Mouse (Mus musculus): ENCODE data around the gene Gm609. TPM values are rescaled to one million over a fixed set of nuclear protein-coding genes. Genes with fewer than 3 reads are reported as not detected.

Gm609 gene
- total and polyA plus RNA-seq, 3 experiments, result 0.14 TPM; not detected in 2

DNA sequence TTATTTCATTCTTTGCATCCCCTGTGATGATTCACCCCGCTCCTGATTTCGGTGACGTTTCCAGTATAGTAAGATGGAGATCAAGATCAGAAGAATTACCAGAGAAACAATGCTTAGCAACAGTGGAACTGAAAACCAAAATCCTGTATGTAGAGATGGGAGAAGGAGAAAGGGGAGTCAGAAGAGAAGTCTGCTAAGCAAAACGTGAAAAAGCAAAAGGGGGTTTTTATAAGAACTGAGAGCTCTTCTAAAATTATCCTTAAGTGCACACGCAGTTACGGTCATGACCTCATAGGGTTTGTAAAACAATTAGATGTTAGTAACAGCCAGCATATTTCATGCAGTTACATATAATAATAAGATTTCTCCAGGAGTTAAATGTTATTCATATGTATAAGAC is 100.5 kb downstream of the Gm609 start:
- DNase-seq, result no peak

DNA sequence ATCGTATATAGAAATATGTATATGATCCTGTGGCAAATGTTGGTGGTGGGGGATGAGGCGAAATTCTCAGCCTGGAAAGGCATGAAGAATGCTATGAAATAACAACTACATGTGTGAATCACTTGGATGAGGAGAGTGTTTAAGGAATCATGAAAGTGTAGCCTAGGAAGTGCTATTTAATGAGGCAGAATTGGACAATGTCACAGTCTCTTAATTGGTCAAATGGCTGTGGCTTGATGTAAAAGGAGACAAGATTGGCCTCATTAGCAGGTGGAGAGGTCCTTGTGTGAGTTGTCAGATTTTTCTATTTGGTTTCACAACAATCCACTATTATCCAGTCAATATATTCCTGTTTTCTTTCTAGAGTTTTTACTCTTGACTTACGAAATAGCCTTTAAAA is 101.1 kb downstream of the Gm609 start:
- no peak for DNase-seq

DNA sequence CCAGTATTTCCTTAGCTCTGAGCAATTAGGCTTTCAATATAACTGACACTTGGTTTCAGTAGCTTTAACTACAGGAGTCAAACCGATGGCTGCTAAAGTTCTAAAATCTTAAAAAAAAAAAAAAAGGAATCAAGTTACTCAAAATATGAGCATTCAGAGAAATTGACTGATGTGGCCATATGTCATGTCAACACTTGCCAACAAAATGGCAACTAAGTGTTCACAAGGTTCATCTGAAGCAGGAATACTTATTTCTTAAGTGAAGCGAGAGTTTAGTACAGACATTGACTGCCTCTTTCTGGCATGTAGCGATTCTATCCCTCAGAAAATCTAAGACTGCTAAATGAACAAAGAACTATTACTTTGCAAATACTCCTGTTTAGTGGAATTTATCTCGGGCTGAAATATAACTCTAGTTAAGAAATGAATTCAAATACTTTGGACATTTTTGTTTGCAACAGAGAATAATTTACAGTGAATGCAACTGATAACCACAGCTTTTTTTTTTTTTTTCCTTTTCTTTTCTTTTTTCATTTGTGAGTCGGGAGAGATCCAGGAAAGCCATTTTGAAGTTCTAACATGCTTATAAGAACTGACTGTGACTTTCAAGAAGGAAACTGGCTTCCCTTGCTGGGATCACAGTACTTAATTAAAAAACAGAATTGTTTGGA is 102.3 kb downstream of the Gm609 start:
- no peak for DNase-seq

DNA sequence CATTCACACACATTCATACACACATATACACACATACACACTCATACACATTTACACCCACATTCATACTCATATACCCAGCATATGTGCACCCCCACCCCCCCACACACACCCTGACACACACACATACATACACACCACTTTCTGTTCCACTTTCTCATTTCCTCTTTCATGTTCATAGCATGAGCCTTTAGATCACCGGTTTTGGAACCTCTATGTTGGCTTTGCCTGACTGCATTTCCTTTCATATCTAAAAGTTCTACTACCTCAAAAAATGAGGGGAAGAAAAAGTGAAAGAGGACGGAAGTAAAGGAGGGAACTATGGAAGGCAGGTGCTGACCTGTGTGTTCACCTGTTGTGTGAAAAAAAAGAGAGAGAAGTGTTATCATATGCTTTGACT is 102.9 kb downstream of the Gm609 start:
- no peak for DNase-seq

DNA sequence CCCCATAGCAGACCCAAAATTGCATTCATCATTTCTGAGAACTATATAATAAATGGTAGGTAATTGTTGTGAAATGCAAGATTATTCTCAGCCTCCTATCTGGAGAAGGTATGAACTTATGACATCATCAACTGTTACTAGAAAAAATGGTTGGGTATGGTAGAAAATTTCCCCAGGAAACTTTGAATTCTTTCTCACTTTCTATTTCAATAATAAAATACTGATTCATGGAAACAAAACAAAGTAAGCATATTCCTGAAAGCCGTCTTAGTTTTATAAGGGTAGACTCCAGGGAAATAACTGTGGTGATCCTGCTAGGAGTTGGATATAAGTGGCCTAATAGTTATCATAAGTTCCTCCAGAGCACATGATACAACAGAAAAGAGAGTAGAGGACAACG is 103.7 kb downstream of the Gm609 start:
- DNase-seq, result no peak

DNA sequence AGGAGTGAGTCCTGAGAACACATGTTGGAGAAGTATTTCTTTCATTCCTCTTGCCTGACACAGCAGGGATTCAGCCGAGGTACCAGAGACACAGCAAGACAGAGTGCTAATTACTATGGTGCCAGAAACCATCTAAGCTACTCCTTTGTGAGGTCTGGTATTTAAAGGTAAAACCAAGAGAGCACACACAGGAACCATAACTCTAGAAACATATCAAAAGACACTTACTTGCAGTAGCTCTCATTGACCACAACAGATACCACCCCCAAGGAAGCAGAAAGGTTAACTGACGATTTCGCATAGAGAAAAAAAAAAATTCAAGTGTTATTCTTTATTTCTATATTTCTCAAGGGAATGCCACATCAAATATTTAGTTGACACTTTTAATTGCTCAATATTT is 111.0 kb downstream of the Gm609 start:
- no peak for DNase-seq

DNA sequence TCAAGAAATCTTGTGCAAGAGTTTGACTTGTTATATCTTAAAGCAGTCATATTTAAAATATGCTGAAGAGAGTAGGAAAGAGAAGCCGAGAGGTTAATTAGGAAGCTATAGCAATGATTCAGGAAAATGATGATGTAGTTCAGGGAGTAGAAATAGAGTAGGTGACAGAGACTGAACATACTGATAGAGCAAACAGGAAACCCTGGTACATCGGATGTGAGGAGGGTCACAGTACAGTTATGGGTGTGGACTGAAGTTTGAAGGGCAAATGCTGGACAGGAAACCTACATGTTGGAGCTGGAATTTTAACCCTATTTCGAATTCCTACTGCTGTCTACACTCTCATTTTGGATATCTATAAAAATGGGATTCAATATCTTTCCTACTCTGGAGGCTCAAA is 113.8 kb downstream of the Gm609 start:
- DNase-seq, result no peak

DNA sequence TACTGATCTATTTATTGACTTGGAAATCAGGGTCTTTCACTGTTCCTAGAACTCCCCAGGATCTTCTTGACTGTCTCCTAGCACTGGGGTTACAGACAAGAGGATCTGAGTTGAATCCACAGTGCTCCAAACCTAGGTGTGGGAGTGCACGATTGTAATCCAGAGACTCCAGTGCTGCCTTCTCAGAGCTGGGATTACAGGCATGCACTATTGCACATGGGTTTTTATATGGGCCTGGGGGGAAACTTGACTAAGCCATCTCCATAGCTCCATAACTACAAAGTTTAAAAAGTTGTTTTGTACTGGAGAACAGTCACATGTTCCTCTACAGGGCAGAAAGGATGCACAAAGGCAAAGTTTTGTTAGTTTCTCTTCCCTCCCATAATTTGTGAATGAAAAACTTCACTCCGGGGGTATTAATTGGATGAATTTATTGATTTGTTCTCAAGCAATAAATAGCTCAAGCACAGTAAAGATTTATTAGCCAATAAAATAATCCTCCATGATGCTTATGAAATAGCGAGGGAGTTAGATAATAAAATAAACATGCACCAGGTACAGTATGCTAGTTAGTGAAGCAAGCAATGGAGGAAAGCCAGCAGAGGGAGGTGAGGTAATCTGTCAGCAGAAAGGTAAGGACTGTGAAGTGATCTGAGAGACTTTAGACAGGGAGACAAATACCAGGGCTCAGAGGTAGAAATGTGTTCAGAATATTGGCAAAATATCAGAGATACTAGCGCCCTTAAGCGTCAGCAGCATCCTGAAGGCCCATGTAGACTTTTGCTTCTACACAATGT is 114.4 kb downstream of the Gm609 start:
- no peak for DNase-seq

DNA sequence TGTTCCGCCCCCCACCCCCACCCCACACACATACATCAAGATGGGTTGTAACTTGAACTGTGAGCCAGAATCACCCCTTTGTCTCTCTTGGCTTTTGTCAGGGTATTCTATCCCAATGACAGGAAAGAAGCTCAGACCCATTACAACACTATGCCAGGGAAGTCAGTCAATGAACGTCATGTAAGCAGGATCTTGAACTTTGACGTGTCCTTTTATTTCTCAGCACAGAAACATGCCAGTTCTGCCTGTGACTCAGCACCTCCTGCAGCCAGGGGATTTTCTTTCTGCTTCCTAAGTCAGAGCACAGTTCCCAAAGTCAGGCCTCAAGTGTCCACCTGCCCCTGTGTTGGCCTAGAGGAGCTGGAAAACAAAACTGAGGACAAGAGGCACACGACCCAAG is 115.4 kb downstream of the Gm609 start:
- DNase-seq, result peak; percentile 37

DNA sequence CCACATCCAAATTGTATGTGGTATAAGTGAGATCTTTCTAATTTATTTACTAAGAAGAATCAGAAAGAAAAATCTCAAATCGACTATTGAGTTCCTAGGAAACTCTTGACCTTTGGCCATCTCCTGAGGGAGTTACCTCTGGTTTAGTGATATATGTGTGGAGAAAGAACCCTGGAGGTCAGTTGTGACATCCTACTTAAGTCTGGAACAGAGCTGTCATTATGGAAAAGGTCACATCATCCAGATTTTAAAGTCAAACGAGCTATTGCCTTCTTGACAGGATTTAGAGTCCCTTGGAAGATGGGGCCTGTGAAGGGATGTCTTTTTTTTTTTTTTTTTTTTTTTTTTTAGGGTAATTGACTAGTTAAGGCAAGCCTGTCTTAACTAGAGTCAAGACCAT is 116.0 kb downstream of the Gm609 start:
- no peak for DNase-seq

DNA sequence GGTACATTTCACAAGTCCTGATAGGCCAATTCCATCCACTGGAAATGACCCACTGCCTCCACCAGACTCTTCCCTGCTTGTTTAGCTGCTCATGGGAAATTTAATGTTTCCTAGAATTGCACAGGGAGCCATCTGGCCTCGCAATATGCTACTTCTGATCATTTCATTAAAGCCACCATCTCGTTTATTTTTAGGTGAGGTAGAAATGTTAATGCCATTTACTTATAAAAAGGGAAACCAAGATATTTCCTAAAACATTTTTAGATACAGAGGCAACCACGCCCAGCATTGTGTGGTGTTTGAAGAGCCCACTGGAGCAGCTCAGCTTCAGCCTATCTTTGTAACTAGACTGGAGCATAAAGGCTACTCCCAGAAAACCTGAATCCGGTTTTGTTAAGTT is 116.5 kb downstream of the Gm609 start:
- DNase-seq, result no peak

DNA sequence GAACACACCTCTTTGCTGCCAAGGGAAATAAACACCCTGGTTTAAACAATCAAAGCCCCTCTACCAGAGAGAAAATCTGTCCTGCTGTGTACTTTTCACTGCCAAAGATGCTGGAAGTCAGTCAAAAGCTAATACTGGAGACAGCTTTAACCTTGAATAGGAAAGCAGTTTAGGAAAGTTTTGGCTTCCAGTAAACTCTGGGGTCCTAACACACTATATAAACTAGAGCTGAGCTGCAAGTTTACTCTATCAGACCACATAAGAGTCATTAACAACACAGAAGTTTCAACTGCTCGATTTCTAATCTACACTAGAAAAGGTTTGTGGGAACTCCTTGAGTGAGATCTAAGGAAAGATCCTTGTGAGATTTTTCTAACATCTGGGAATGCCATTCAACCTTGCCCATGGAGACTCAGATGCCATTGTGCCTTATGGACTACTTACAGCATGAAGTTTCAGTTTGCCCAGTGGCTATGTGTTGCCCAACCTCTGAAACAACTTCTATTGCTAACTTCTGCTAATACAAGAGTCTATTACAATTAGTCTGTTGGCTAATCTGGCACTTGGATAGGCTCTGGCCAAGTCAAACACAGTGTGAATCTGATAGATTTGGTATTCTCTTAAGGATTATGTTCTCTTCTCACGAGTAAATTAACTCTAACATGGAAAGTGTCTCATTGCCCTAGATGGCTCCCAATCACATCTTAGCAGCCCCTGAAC is 117.1 kb downstream of the Gm609 start:
- DNase-seq, result no peak

DNA sequence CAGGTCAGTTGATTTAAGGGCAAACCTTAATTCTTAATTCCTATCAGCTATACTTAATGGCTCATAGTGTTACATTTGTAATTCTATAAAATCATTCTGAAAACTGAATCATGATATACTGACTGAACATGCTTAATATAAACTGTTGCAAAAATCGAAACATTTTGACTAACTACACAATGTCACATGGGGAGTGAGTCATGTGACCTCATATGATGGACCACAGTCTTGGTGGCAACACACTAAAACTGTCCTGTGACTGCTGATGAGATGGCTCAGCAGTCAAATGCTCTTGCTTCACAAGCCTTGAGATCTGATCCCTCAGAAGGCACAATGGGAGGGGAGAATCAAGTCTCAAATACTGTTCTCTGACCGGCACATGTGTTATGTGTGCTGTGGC is 118.7 kb downstream of the Gm609 start:
- DNase-seq, result no peak

DNA sequence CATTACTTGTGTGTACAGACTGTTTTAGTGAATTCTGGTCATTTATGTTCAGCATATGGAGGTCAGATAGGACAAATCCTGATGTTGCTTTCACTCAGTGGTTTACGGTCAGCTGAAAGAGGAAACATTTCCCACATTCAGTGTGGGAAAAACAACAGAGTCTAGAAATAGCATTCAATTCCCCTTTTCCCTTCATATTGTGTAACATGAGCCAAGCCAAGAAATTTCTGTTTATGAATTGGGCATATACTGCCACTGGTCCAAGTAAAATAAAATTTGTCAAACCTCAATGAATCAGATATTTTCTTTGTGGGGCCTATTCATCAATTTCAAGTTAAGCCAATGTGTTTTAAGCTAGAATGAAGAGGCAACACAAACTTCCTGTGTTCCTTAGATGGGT is 121.7 kb downstream of the Gm609 start:
- DNase-seq, result no peak

DNA sequence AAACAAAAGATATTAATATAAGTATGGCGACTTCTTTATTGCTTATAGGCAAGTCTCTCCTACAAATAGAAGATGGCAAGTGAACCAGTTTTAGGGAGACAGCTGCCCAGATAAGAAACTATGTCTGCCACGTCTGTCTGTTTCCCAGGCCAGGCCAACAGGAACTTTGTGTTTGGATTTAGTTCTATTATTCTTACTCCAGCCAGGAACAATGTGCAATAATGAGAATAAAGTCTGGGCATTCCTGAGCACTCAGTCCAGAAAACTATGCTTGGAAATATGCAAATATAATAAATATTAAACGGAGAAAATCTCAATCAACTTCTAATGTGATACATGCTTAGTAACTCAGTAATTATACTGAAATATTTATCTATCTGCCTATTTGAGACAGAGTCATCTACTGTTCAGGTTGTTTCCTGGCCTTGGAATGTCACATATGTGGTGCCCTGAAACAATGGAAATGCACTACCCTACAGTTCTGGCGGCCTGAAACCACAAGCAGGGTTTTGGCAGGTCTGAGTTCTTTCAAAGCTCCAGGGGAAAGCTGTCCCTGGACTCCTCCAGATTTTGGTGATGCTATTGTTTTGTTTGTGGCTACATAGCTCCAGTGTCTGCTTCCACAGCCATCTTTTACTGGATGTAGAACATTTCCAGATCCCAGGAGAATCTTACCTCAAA is 123.3 kb downstream of the Gm609 start:
- no peak for DNase-seq

DNA sequence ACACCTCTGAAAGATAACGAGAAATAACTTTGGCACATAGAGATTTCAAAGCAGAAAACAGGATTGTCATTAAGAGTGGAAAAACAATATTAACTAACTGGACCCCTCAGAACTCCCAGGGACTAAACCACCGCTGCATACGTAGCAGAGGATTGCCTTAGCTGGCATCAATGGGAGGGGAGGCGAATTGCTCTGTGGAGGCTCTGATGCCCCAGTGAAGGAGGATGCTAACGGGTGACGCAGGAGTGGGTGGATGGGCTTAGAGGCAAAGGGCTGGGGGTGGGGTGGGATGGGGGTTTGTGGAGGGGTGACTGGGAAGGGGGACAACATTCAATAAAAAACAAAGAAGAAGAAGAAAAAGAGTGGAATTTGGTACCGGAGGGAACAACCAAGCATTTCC is 126.7 kb downstream of the Gm609 start:
- no peak for DNase-seq

DNA sequence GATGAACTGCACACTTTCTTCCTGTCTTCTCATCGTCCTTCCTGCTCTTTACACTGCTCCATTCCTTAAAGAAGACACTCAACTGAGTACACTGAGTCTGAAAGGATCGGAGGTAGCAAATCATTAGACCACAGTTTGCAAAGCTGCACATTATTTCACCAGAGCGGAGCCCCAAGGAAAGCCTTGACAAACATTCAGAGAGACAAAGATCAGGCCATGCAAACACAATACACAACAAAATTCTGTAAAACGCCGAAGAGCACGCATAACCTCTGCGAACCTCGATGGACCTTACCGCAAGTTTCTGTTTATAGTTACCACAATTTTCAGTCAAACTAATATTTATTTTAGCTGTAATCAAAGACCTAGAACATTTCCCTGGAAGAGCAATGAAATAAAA is 127.4 kb downstream of the Gm609 start:
- DNase-seq, result no peak

DNA sequence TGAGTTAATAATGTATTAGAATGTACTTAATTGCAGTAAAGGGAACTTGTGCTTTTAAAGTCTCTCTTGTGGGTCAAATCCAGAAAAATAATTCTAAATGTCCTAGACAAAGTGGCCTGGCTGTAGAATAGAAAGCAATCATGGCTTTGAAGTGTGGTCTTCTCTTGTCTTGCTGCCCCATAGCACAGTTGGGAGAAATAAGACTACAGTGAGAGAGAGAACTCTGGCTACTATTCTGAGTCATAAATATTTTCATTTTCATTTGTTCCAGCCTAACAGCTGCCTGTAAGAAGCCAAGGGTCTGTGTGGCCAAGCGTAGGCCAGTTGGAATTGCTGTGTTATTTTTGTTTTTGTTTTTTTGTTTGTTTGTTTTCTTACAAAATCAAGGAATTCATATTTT is 128.1 kb downstream of the Gm609 start:
- DNase-seq, result no peak

DNA sequence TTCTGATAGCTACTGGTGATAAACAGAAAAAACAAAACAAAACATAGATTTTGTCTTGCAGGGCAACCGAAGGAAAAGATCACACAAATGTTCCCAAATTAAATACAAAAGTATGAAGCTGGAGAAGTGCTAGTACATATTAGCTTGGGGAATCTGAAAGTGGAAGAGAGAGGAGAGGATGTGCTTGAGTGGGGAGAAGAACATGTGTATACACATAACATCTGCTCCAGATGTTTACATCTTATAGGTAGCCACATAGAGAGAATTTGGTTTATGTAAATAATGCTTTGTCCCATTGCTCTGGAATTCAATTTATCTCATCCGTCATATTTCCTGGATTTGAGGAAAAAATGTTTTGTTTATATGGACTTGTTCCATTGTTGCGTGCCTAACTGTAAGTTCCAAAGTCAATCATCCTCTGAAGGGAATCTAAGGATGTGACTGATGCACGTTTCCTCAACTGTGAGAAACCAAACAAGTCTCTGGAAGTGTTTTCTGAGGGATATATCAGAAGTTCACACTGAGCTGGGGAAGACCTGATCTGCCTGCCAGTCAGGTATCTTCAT is 129.2 kb downstream of the Gm609 start:
- DNase-seq, result no peak
